Mouse (Mus musculus): ENCODE measurements around the gene Rab19.
"Not testable (repeated sequence)": the region's sequence is repeated elsewhere in the genome, so short reads cannot be mapped to it uniquely, and the experiment has no call there.

The Rab19 gene

DNA sequence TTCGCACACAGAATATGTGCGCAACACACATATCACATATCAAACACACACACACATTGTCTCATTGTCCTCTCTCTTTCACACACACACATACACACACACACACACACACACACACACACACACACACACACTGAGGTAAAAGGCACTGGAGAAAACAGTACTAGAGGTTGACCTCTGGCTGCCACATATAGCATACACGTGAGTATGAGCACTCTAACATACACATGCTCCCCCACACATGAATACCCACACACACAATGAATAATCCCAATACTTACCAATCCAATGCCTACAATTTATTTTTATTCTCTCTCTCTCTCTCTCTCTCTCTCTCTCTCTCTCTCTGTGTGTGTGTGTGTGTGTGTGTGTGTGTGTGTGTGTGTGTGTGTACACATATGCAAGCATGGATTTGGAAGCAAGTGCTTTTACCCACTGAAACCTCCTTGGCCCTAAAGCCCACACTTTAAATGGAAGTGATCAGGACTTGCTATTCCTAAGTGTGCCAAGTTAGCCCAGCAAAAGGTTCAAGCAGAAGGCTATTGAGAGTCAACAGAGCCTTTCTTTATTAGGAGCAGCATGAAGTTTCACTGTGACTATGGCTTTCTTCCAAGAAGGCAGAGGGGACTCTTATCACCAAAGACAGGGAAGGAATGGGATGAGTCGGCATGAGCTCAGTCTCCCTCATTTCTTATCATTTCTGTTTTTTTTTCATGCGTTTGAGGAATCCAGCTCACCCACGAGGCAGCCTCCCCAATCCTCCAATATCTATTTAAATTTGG is 48.2 kb downstream of the Rab19 start:
- no peak for DNase-seq (ENCODE audit: low read depth, low spot score)

DNA sequence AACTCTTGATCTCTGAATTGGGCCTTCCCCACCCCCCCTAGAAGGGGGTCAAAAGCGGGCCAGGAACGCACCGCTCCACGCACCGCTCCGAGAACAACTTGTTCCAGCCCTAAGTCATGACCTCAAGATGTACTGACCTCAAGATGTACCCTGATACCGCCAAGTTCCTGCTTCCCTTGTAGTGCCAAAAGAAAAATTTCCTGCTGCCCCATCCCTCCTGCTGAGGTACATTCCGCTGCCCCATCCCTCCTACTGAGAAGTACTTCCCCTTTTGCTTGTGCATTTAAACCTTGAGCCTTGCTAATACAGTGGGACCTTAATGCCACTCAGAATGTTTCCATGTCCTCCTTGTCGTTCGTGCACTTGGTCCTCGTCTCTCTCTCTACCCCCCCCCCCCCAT is 49.7 kb downstream of the Rab19 start:
- DNase-seq (ENCODE audit: low read depth, low spot score) = no peak

DNA sequence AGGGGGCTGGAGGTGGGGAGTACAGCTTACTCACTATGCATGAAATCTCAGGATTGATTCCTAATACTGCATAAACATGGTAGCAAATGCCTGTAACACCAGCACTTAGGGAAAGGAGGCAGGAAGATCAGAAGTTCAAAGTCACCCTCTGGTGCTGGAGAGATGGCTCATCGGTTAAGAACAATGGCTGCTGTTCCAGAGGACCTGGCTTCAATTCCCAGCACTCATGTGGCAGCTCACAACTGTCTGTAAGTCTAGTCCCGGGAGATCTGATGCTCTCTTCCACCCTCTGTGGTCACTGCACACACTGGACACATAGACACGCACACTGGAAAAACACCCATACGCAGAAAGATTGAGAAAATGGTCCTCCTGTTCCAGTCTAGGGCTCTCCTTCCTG is 52.2 kb downstream of the Rab19 start:
- no peak for DNase-seq (ENCODE audit: low read depth, low spot score)

DNA sequence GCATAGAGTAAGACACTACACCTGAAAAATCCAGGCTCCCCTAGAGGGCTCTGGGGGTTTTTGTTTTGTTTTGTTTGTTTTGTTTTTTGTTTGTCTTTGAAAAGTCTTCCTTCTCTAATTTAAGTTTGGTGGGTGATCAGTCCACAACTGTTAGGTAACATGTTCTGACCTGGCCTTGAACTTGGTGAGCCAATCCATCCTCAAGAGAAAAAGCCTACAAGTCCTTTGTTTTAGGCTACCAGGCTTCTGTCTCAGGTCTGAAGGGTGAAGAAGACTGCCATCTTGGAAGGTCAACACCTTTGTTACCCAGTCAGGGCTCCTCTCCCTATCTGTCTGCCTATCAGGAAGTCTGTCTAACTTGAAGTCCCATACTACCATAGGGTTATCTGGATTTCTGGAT is 52.7 kb downstream of the Rab19 start:
- DNase-seq (ENCODE audit: low read depth, low spot score) = no peak

DNA sequence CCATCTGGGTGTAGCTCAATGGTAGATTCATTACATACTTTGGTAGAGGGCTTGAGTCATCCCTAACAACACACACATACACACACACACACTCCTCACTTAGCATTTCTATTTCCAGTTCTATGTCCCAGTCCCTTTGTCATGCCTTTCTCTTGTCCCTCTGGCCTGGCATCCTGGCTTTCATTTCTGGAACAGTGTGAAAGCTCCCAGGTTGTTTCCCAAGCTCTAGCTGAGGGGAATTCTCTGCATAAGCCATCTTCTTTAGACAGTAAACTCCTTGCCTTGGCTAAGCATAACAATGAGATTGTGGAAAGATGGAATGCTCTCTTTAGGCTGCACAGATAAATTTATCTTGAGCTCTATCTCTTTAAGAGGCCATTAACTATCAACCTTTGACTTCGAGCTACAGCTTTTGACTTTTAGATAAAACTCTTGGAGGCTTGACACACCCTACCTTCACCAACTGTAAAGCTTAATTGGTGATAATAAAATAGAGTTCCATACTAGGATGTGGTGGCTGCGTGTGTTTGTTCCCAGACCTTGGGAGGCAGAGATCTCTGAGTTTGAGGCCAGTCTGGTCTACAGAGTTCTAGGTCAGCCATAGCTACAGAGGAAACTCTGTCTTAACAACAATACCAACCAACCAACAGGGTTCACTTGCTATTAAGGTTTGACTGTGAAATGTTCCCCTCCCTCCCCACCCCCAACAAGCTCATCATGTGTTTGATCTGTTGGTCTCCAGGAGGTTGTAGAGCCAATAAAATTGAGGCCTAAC is 53.3 kb downstream of the Rab19 start:
- DNase-seq (ENCODE audit: low read depth, low spot score) = no peak

DNA sequence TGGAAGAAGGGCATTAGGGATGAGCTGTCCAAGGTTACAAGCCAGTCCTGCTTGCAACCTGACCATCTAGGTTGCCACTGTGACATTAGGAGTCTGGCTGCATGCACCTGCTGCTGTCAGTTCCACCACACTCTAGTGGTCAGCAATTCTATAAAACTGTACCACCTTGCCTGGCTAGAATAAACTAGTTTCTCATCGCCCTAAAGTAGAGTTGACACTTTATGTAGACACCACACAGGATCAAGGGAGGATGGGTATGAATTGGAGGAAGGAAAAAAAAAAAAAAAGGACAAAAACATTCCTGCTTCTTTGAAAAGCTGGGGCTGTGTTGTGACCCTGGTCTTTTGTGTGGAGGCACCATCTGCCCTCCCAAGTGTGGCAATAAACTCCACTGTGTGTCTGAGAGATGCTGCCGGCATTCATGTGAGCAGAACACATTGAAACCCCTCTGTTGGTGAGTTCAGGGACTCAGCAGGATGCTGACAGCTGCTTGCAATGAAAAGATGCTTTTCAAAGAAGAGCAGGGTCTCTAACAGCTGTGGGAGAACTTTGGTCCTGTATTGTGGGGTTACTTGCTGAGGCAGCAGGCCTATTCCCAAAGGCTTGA is 54.0 kb downstream of the Rab19 start:
- DNase-seq (ENCODE audit: low read depth, low spot score) = no peak

DNA sequence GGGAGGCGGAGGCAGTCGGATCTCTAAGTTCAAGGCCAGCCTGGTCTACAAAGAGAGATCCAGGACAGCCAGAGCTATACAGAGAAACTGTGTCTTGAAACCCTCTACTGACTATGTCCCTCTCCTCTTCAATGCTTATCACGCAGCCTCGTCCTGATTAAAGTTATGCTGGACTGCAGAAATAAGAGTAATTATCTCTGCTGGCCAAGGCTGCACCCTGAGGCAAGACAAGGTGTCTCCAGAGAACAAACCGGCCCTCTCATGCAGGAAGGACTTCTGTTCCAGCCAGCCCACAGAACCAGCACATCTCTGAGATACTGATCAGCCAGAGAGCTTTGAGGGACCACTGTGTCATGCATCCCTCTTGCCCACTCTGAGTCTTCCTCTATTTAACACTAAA is 54.9 kb downstream of the Rab19 start:
- DNase-seq (ENCODE audit: low read depth, low spot score) = no peak

DNA sequence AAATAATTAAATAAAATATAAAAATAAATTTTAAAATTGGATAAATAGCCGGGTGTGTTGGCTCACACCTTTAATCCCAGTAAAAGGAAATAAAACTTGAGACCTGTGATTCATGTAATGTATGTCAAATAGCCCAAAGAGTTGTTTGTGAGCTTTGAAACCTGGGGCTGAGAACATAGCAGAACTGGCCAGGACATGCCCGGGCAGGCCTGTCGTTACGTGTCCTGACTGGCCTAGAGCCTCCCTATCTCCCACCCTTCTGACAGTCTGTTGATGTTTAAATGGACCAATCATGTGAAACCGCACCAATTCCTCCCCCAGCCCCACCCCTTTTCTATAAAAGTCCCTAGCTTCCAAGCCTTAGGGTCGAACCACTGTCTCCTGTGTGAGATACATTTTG is 56.5 kb downstream of the Rab19 start:
- DNase-seq (ENCODE audit: low read depth, low spot score) = not testable (repeated sequence)

Measured in WW6 (cell line).